Comparison of ENCODE assay signal across 12 mouse cellular contexts in genomic region chr2:147180649-147181303, GRCm38 (mm10). TPM values are rescaled to one million over a fixed set of nuclear protein-coding genes. Genes with fewer than 3 reads are reported as not detected.
A peak's percentile ranks its signal among the peaks of the same experiment; 100 is the strongest.
DNase-seq lines count a peak whose midpoint lies in the region; ATAC-seq lines count a peak whose summit lies in the region.
"Had no signal": no experiment of that assay in that cellular context is flagged by ENCODE, and none has a peak within 500 bp of the region (broad histone marks: within the 10 kb centered on the region; RNA-seq: fewer than 3 reads in every experiment).

No protein-coding gene starts in this region.

- H3K27ac ChIP-seq in forebrain, embryonic 14.5 days (ENCODE audit: low read depth, low read length), result peak overlapping the region; percentile 14; the same call in 1 of the 2 replicates
- H3K27ac ChIP-seq in neural tube, embryonic 15.5 days (replicated peaks), result no peak overlapping the region

- ATAC-seq in forebrain, embryonic 14.5 days, result no peak
- no peak for ATAC-seq in neural tube, embryonic 15.5 days (ENCODE audit: low FRiP score)

- no peak overlapping the region for H3K9ac ChIP-seq in forebrain, embryonic 14.5 days (ENCODE audit: low read length)
- no peak overlapping the region for H3K9ac ChIP-seq in neural tube, embryonic 15.5 days (replicated peaks)

- no peaks in the 10 kb centered on the region for H3K36me3 ChIP-seq in forebrain, embryonic 14.5 days (ENCODE audit: control insufficient read depth, insufficient read depth, low read length)
- H3K36me3 ChIP-seq in neural tube, embryonic 15.5 days, result no peaks in the 10 kb centered on the region
- H3K36me3 ChIP-seq: G1E had no signal

- H3K27me3 ChIP-seq in forebrain, embryonic 14.5 days (replicated peaks; ENCODE audit: control insufficient read depth, insufficient read depth, low read length), result peaks cover 88% of the 10 kb centered on the region
- H3K27me3 ChIP-seq in neural tube, embryonic 15.5 days (replicated peaks), result peaks cover 79% of the 10 kb centered on the region

- H3K9me3 ChIP-seq in forebrain, embryonic 14.5 days (replicated peaks; ENCODE audit: control insufficient read depth, low read length), result no peaks in the 10 kb centered on the region
- H3K9me3 ChIP-seq in neural tube, embryonic 15.5 days (replicated peaks), result no peaks in the 10 kb centered on the region

- no peak overlapping the region for H3K4me3 ChIP-seq in forebrain, embryonic 14.5 days (ENCODE audit: low read depth, low read length)
- H3K4me3 ChIP-seq in neural tube, embryonic 15.5 days (replicated peaks), result no peak overlapping the region
- H3K4me3 ChIP-seq: erythroblast, embryonic 14.5 days had no signal

- peaks cover 8% of the 10 kb centered on the region; the same call in 1 of the 2 replicates for H3K4me1 ChIP-seq in forebrain, embryonic 14.5 days (ENCODE audit: control insufficient read depth, insufficient read depth, low read length)
- H3K4me1 ChIP-seq in neural tube, embryonic 15.5 days, result peaks cover 25% of the 10 kb centered on the region

- peak overlapping the region; percentile 23 for H3K4me2 ChIP-seq in forebrain, embryonic 14.5 days (ENCODE audit: low read length)
- peak overlapping the region; percentile 9; the same call in 1 of the 2 replicates for H3K4me2 ChIP-seq in neural tube, embryonic 15.5 days

- WGBS in forebrain, embryonic 14.5 days, result 2% methylated on average over 32 of the region's 32 CpGs
- 5% methylated on average over 32 of the region's 32 CpGs for WGBS in neural tube, embryonic 15.5 days

- intact Hi-C loops in left cerebral cortex, postnatal 4 days (cut with DNase I), result loop anchor here (10.0 kb wide), 2 partner anchors 96 to 346 kb away; partner anchors contain the start of gene Nkx2-4
- intact Hi-C loops in heart, postnatal 10 days (cut with DNase I), result loop anchor here (10.0 kb wide), 1 partner anchor 346 kb away; no protein-coding TSS in a partner anchor

- peak; percentile 70 to 74 for DNase-seq in right cerebral cortex, postnatal 10 days (ENCODE audit: low spot score in 2 of 2)
- no peak for DNase-seq in right cerebral cortex, postnatal 14 days
- peak; percentile 19 for DNase-seq in forebrain, embryonic 14.5 days (ENCODE audit: low spot score)
- peak; percentile 32 for DNase-seq in left cerebral cortex, postnatal 4 days
- no peak for DNase-seq in heart, postnatal 10 days
- DNase-seq in adrenal gland, adult 2 months, result no peak
- DNase-seq in adrenal gland, postnatal 36 days, result no peak

RNA-seq across cellular contexts. Expression of gene Nkx2-2, which starts 13.3 kb away (rescaled TPM):
- polyA plus RNA-seq in forebrain, embryonic 14.5 days (2014; fragmentation: Nextera tagmentation; extraction: Ambion mirVana), result 3.2 and 5.1 TPM in 2 replicates
- total RNA-seq in left cerebral cortex, postnatal 4 days (2021), result 1 to 10 TPM; 5.5 to 7.4 TPM
- polyA plus RNA-seq in neural tube, embryonic 15.5 days (2015; fragmentation: Nextera tagmentation; extraction: Ambion mirVana), result 5.0 and 5.4 TPM in 2 replicates
- total RNA-seq in heart, postnatal 10 days (2021), result not detected
- not detected for total RNA-seq in adrenal gland, adult 2 months (2021)
- polyA plus RNA-seq in adrenal gland, adult 2 months (2012; rRNA removed), result not detected in 2 replicates
- not detected for total RNA-seq in adrenal gland, postnatal 36 days (2021)
- total RNA-seq: G1E had no signal
- polyA plus RNA-seq: erythroblast, embryonic 14.5 days; G1E; heart, embryonic 14.5 days; liver, embryonic 16.5 days had no signal

Comparison
In these comparisons a context has a peak if more than half of its experiments do, and no peak if none do; other contexts are left out.
1. DNase-seq: peak in right cerebral cortex, postnatal 10 days (2 of 2), forebrain, embryonic 14.5 days (single experiment) and left cerebral cortex, postnatal 4 days (single experiment); none in right cerebral cortex, postnatal 14 days (single experiment), heart, postnatal 10 days (0 of 2), adrenal gland, adult 2 months (single experiment) and adrenal gland, postnatal 36 days (0 of 2).
2. RNA of gene Nkx2-2, which starts 13.3 kb away (total RNA-seq): 5.5 to 7.4 TPM in left cerebral cortex, postnatal 4 days; not detected in heart, postnatal 10 days, not detected in adrenal gland, adult 2 months and not detected in adrenal gland, postnatal 36 days; every median in the first group is over 4 times any median in the second.